Mouse (Mus musculus) midbrain, embryonic 13.5 days (tissue): ENCODE measurements at regions not wholly inside any gene's neighbourhood (a gene's known extent, or its start where the extent isn't known, plus 50 kb on each side); places are given as distances from the start of the nearest gene placed in this dataset.
"Not testable (repeated sequence)": the region's sequence is repeated elsewhere in the genome, so short reads cannot be mapped to it uniquely, and the experiment has no call there.

Experiments
- ATAC-seq: fragments of 200-750 bp; cut with Nextera tagmentation; 2 replicates; pipeline ENCODE4 v1.8.0; 2017; ENCODE audit warnings: mild to moderate bottlenecking, moderate TSS enrichment, moderate library complexity
- H3K27ac ChIP-seq: fragments of 300-500 bp; sonication (generic); 2 replicates; pipeline ENCODE4 v1.5.1; 2015; ENCODE audit warnings: inconsistent platforms, mild to moderate bottlenecking, moderate library complexity
- H3K27me3 ChIP-seq: fragments of 300-500 bp; sonication (generic); 2 replicates; pipeline ENCODE4 v1.6.1; 2015; ENCODE audit warnings: mild to moderate bottlenecking, inconsistent platforms
- H3K36me3 ChIP-seq: fragments of 300-500 bp; sonication (generic); 2 replicates; pipeline ENCODE4 v1.6.1; 2015; ENCODE audit warnings: mild to moderate bottlenecking, inconsistent platforms
- H3K4me1 ChIP-seq: fragments of 300-500 bp; sonication (generic); replicated peaks from 2 replicates; pipeline ENCODE4 v1.6.1; 2015; ENCODE audit warnings: inconsistent platforms
- H3K4me2 ChIP-seq: fragments of 300-500 bp; sonication (generic); replicated peaks from 2 replicates; pipeline ENCODE4 v1.6.1; 2015; ENCODE audit warnings: moderate library complexity, mild to moderate bottlenecking, inconsistent platforms
- H3K4me3 ChIP-seq: fragments of 300-500 bp; sonication (generic); replicated peaks from 2 replicates; pipeline ENCODE4 v1.5.1; 2015; ENCODE audit warnings: mild to moderate bottlenecking, inconsistent platforms
- H3K9ac ChIP-seq: fragments of 300-500 bp; sonication (generic); replicated peaks from 2 replicates; pipeline ENCODE4 v1.6.1; 2015; ENCODE audit warnings: mild to moderate bottlenecking, inconsistent platforms
- H3K9me3 ChIP-seq: fragments of 300-500 bp; sonication (generic); 2 replicates; pipeline ENCODE4 v1.6.1; 2016; ENCODE audit warnings: mild to moderate bottlenecking, inconsistent platforms
- WGBS: fragments of 180-500 bp; shearing (Covaris S2); methylation state at CpG from one replicate; pipeline ENCODE4 v1.1.7; 2015; 5-methylcytosine and 5-hydroxymethylcytosine counted together

- Histone ChIP-seq H3K4me1 (0 out of 2 replicates have a peak, but pooled peaks cover 7% of the 10 kb centered on the region), H3K27ac (no peak overlapping the region), H3K36me3 (no peaks in the 10 kb centered on the region), H3K27me3 (no peaks in the 10 kb centered on the region), H3K4me3 (no peak overlapping the region), H3K9me3 (no peaks in the 10 kb centered on the region), H3K4me2 (no peak overlapping the region), H3K9ac (no peak overlapping the region)
- no peak for ATAC-seq
- 88% methylated on average over 1 of the region's 1 CpGs for WGBS
Observed at GRCm38 (mm10) chr14:47944595-47944994, 176.0 kb upstream of the Peli2 start.

- ATAC-seq = no peak
- Histone ChIP-seq H3K9me3 (no peaks in the 10 kb centered on the region), H3K4me2 (no peak overlapping the region), H3K27me3 (no peaks in the 10 kb centered on the region), H3K9ac (no peak overlapping the region), H3K27ac (no peak overlapping the region), H3K4me3 (no peak overlapping the region), H3K4me1 (0 out of 2 replicates have a peak, but pooled peaks cover 3% of the 10 kb centered on the region), H3K36me3 (no peaks in the 10 kb centered on the region)
- 94% methylated on average over 5 of the region's 5 CpGs for WGBS
Observed at GRCm38 (mm10) chr14:47951041-47951440, 169.6 kb upstream of the Peli2 start.

DNA sequence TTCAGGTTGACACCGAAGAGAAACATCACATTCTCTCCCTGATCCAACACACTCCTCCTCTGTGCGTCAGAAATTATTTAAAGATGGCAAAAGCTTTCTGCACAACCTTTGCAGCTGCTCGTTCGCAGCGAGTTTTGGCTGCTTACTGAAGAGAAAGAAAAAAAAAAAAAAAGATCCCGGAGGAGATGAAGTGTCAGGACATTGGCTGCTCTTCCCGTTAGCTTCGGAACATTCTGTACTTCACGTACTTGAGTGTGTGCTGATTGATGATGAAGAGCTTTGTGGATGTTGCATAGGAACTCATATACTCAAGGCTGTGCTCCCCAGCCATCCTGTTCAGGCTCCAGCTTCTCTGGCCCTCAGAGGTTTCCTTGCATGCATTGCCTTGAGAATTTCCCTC is 162.5 kb upstream of the Peli2 start:
- H3K27me3 ChIP-seq = no peaks in the 10 kb centered on the region
- ATAC-seq = no peak
- no peaks in the 10 kb centered on the region for H3K9me3 ChIP-seq
- no peaks in the 10 kb centered on the region for H3K4me1 ChIP-seq
- H3K27ac ChIP-seq = no peak overlapping the region
- H3K9ac ChIP-seq = no peak overlapping the region
- no peak overlapping the region for H3K4me3 ChIP-seq
- no peak overlapping the region for H3K4me2 ChIP-seq
- no peaks in the 10 kb centered on the region for H3K36me3 ChIP-seq
- WGBS = 91% methylated on average over 9 of the region's 9 CpGs

DNA sequence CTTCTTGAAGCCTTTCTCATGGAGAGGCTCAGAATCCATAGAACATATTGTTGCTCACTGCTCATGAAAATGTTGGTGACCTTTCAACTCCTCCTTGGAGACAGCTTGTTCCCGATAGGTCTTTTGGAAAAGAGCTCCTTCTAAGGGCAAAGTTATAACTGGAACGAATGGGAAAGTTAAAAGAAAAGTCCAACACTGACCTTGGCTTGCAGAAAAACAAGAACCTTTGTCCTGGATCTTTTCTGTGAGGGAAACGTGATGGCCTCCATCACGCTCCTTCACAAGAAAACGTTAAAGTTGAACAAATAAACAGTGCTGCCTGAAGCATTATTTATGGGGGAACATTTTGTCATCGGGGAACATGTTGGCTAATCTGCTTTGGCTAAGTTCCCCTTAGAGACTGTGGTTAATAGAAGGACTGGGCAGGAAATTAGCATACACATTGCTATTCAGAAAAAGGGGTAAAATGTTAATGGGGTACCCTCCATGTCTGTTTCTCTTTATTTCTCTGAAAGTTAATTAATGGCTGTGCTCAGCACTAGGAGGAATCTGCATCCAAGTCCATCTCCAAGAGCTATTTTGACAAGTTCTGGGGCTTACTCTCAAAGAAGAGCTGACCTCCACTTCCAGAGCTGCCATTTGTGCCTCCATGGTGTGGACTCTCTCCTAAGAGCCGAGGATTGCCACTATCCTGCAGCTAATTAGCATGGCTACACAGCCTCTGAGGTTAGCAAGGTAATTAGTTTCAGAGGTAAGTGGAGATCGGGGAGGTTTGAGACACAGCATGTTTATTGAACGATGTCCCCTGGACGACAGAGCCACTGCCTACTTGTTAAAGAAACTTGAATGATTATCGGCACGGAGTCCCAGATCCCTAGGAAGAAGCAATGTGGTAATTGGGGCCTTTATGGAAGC is 161.0 kb upstream of the Peli2 start:
- Histone ChIP-seq H3K27me3 (no peaks in the 10 kb centered on the region), H3K27ac (no peak overlapping the region), H3K9me3 (no peaks in the 10 kb centered on the region), H3K36me3 (no peaks in the 10 kb centered on the region), H3K4me1 (no peaks in the 10 kb centered on the region), H3K4me3 (no peak overlapping the region), H3K4me2 (no peak overlapping the region), H3K9ac (no peak overlapping the region)
- 68% methylated on average over 12 of the region's 12 CpGs for WGBS
- no peak for ATAC-seq

GRCm38 (mm10) chr14:47964806-47965205 is 155.8 kb upstream of the Peli2 start:
- H3K9me3 ChIP-seq, H3K27me3 ChIP-seq, H3K4me3 ChIP-seq, ATAC-seq, H3K4me2 ChIP-seq, H3K36me3 ChIP-seq, H3K4me1 ChIP-seq, H3K27ac ChIP-seq, H3K9ac ChIP-seq: not testable (repeated sequence)
- 93% methylated on average over 4 of the region's 4 CpGs for WGBS

DNA sequence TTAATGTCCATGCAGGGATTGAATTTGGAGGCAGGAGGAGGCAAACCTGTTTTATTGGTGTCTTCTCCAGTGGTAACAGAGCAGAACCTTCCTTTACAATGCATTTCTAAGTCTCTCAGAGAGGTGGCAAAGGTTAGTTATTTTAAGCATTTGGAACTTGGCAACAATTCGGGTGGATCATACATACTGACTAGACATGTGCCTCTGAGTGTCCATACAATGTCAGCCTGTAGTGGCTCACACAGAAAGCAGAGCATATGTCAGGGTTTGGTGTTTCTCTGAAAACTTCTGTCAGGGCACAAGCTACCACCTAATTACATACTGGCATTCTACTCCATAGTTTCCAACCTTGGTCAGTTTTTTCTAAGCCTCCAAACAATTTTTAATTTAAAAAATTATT is 150.8 kb upstream of the Peli2 start:
- no peak overlapping the region for H3K27ac ChIP-seq
- no peaks in the 10 kb centered on the region for H3K4me1 ChIP-seq
- ATAC-seq = no peak
- H3K27me3 ChIP-seq = no peaks in the 10 kb centered on the region
- H3K36me3 ChIP-seq = no peaks in the 10 kb centered on the region
- H3K4me3 ChIP-seq = no peak overlapping the region
- no peak overlapping the region for H3K4me2 ChIP-seq
- WGBS = 88% methylated on average over 1 of the region's 1 CpGs
- H3K9ac ChIP-seq = no peak overlapping the region
- no peaks in the 10 kb centered on the region for H3K9me3 ChIP-seq

GRCm38 (mm10) chr14:47973161-47973560 is 147.5 kb upstream of the Peli2 start:
- H3K4me1 ChIP-seq, H3K4me2 ChIP-seq, H3K9me3 ChIP-seq, H3K9ac ChIP-seq, H3K27ac ChIP-seq, ATAC-seq, H3K36me3 ChIP-seq, H3K27me3 ChIP-seq, H3K4me3 ChIP-seq: not testable (repeated sequence)
- WGBS = 97% methylated on average over 20 of the region's 20 CpGs

- Histone ChIP-seq H3K27me3 (no peaks in the 10 kb centered on the region), H3K4me3 (no peak overlapping the region), H3K4me2 (no peak overlapping the region), H3K9ac (no peak overlapping the region), H3K9me3 (peaks cover 6% of the 10 kb centered on the region; the same call in 1 of the 2 replicates), H3K27ac (no peak overlapping the region), H3K36me3 (no peaks in the 10 kb centered on the region), H3K4me1 (peaks cover 14% of the 10 kb centered on the region)
- 78% methylated on average over 3 of the region's 3 CpGs for WGBS
- no peak for ATAC-seq
Observed at GRCm38 (mm10) chr14:47982993-47983740, 137.5 kb upstream of the Peli2 start.

GRCm38 (mm10) chr14:47986483-47986882 is 134.1 kb upstream of the Peli2 start:
- WGBS = 20% methylated on average over 3 of the region's 3 CpGs
- H3K4me1 ChIP-seq = peaks cover 14% of the 10 kb centered on the region

GRCm38 (mm10) chr14:47986941-47987340 is 133.7 kb upstream of the Peli2 start:
- Histone ChIP-seq H3K9ac (no peak overlapping the region), H3K27ac (0 out of 2 replicates have a peak overlapping the region, but pooled peaks have one; percentile 5)
- no peak for ATAC-seq

More at GRCm38 (mm10) chr14:47986483-47986882, 134.1 kb upstream of the Peli2 start:
- Histone ChIP-seq H3K9me3 (peaks cover 10% of the 10 kb centered on the region; the same call in 1 of the 2 replicates), H3K27ac (no peak overlapping the region), H3K9ac (no peak overlapping the region), H3K36me3 (no peaks in the 10 kb centered on the region), H3K27me3 (no peaks in the 10 kb centered on the region), H3K4me2 (no peak overlapping the region), H3K4me3 (no peak overlapping the region)
- no peak; the same call in 1 of the 2 replicates for ATAC-seq

DNA sequence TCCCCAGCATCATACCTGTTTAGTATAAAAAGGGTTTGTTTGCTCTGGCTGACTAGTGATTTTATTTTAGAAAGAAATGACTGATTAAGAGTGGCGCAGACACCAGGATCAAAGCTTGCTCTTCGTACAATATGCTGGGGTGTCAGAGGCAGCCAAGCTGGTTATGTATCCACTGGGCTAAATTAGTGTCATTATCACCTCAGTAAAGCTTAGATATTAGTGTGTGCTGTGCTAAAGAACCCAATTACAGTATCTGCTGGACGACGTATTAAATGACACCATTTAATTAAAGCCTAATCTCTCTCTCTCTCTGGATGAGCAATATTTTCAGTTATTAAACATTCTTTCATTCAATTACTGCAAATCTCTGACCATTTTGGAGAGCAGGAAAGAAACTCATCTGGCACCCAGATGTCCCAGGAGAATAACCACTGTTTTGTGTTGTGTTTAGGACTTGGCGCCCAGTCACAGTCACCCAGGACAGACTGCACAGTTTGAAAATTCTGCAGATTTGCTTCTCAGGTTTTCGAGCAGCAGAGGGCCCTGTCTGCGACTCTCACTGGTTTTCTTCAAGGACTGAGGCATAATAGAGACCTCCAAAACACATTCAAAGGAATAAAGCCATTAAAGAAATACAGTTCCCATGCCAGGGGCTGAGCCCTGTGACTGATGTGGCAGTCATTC is 133.1 kb upstream of the Peli2 start:
- H3K9ac ChIP-seq = no peak overlapping the region
- 53% methylated on average over 7 of the region's 7 CpGs for WGBS

More at GRCm38 (mm10) chr14:47986941-47987340, 133.7 kb upstream of the Peli2 start:
- Histone ChIP-seq H3K4me3 (no peak overlapping the region), H3K4me2 (no peak overlapping the region), H3K4me1 (peaks cover 14% of the 10 kb centered on the region), H3K36me3 (no peaks in the 10 kb centered on the region), H3K9me3 (peaks cover 10% of the 10 kb centered on the region; the same call in 1 of the 2 replicates), H3K27me3 (no peaks in the 10 kb centered on the region)
- 14% methylated on average over 5 of the region's 5 CpGs for WGBS

More for the DNA sequence above, 133.1 kb upstream of the Peli2 start:
- H3K9me3 ChIP-seq = peaks cover 10% of the 10 kb centered on the region; the same call in 1 of the 2 replicates
- H3K4me2 ChIP-seq = no peak overlapping the region
- no peaks in the 10 kb centered on the region for H3K36me3 ChIP-seq
- ATAC-seq = peak; percentile 24; the same call in 1 of the 2 replicates
- H3K4me1 ChIP-seq = peaks cover 14% of the 10 kb centered on the region
- H3K27me3 ChIP-seq = no peaks in the 10 kb centered on the region
- H3K4me3 ChIP-seq = no peak overlapping the region
- no peak overlapping the region for H3K27ac ChIP-seq
